Mouse (Mus musculus) thymus, adult 2 months (tissue): ENCODE data around the gene Nbl1.

Experiments used
- CTCF ChIP-seq: fragments of 200-500 bp; IDR thresholded peaks from 2 replicates; pipeline ENCODE4 v1.5.1; 2012; ENCODE audit warnings: mild to moderate bottlenecking, control low read depth, low read length, moderate library complexity, borderline replicate concordance; ENCODE audit not compliant: control insufficient read depth, poor library complexity, insufficient read depth; ENCODE audit errors: extremely low read depth
- POLR2A ChIP-seq: fragments of 200-500 bp; IDR thresholded peaks from 2 replicates; pipeline ENCODE4 v1.6.1; 2012; ENCODE audit warnings: mild to moderate bottlenecking, low read length, control low read depth, moderate library complexity; ENCODE audit not compliant: control insufficient read depth, poor library complexity, insufficient read depth; ENCODE audit errors: extremely low read depth

GRCm38 (mm10) chr4:139111421-139111820 lies 18.6 kb upstream of the Nbl1 start:
- no peak for TF ChIP-seq POLR2A
- no peak for TF ChIP-seq CTCF
